Mouse (Mus musculus) fat pad, adult 2 months (tissue): ENCODE results near the gene Myo1a.
A peak's percentile ranks its signal among the peaks of the same experiment; 100 is the strongest.

Source experiments
- DNase-seq: peaks from one replicate; pipeline ENCODE4 v3.0.0-alpha.2; 2011; ENCODE audit warnings: low read depth, low spot score; ENCODE audit errors: extremely low read depth

Myo1a gene

GRCm38 (mm10) chr10:127674794-127675522 lies 30.0 kb upstream of the Myo1a start:
- DNase-seq = no peak

GRCm38 (mm10) chr10:127675859-127676398 lies 29.0 kb upstream of the Myo1a start:
- DNase-seq = no peak

- DNase-seq = peak; percentile 83
Measured at GRCm38 (mm10) chr10:127676691-127677548, 28.1 kb upstream of the Myo1a start.

- no peak for DNase-seq
Measured at GRCm38 (mm10) chr10:127677591-127678336, 27.2 kb upstream of the Myo1a start.

GRCm38 (mm10) chr10:127679208-127679607 lies 25.8 kb upstream of the Myo1a start:
- DNase-seq = no peak

GRCm38 (mm10) chr10:127679881-127680280 lies 25.1 kb upstream of the Myo1a start:
- DNase-seq = no peak

GRCm38 (mm10) chr10:127682886-127683285 lies 22.1 kb upstream of the Myo1a start:
- no peak for DNase-seq

GRCm38 (mm10) chr10:127691053-127691452 lies 13.9 kb upstream of the Myo1a start:
- DNase-seq = no peak

GRCm38 (mm10) chr10:127694636-127695035 lies 10.3 kb upstream of the Myo1a start:
- DNase-seq = no peak

GRCm38 (mm10) chr10:127695775-127696174 lies 9.2 kb upstream of the Myo1a start:
- DNase-seq = no peak

- no peak for DNase-seq
Measured at GRCm38 (mm10) chr10:127698966-127699365, 6.0 kb upstream of the Myo1a start.

- DNase-seq = no peak
Measured at GRCm38 (mm10) chr10:127703299-127703698, 1.7 kb upstream of the Myo1a start.

GRCm38 (mm10) chr10:127704293-127704692 lies 677 bp upstream of the Myo1a start:
- DNase-seq = no peak

- DNase-seq = no peak
Measured at GRCm38 (mm10) chr10:127705783-127706182, 813 bp downstream of the Myo1a start.

GRCm38 (mm10) chr10:127707721-127708120 lies 2.8 kb downstream of the Myo1a start:
- DNase-seq = no peak

GRCm38 (mm10) chr10:127708850-127709370 lies 3.9 kb downstream of the Myo1a start:
- DNase-seq = no peak

- no peak for DNase-seq
Measured at GRCm38 (mm10) chr10:127710331-127710730, 5.4 kb downstream of the Myo1a start.

GRCm38 (mm10) chr10:127712736-127713135 lies 7.8 kb downstream of the Myo1a start:
- DNase-seq = no peak

- no peak for DNase-seq
Measured at GRCm38 (mm10) chr10:127721671-127722418, 16.9 kb downstream of the Myo1a start.

- no peak for DNase-seq
Measured at GRCm38 (mm10) chr10:127724178-127724577, 19.2 kb downstream of the Myo1a start, which contains the start of gene Tac2. TSS of gene Tac2 (plus strand) at chr10:127724478.
